Mouse (Mus musculus): Measurements from ENCODE around the gene Fignl1.

DNA sequence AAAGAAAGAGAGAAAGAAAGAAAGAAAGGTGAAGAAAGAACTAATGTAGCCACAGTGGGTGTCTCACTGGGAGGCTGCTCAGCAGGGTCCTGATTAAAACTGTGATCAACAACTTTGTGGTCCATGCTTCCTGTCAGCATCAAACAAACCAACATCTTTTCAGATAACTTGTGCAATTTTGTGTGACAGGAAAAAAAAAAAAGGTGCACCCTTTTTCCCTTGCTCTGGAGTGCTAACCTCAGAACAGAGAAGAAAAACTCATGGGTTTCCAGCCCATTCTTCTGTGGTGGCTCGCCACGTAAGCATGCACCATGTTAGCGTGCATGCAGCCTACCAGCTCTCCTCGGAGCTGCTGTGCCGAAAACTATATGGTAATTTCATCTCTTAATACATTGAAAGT lies 67.2 kb downstream of the Fignl1 start:
- no peak for TF ChIP-seq CTCF (IDR thresholded peaks at IDR 0.05; ENCODE audit: low read depth, low read length)
- no peak for TF ChIP-seq POLR2A (IDR thresholded peaks at IDR 0.05; ENCODE audit: borderline replicate concordance, low read depth, low read length)

Measured in bone marrow macrophage, adult 2 months (primary cell).